Mouse (Mus musculus) 416B (cell line): ENCODE results near the gene Gpatch3.

Source experiments
- DNase-seq: peaks from one replicate; pipeline ENCODE4 v3.0.0; 2011; ENCODE audit warnings: low read depth

The Gpatch3 gene

GRCm38 (mm10) chr4:133584059-133584951 lies 9.8 kb downstream of the Gpatch3 start, which contains the start of gene Gpn2:
Gene Gpn2 (plus strand): TSS chr4:133584362.
- peak; percentile 91 for DNase-seq

DNA sequence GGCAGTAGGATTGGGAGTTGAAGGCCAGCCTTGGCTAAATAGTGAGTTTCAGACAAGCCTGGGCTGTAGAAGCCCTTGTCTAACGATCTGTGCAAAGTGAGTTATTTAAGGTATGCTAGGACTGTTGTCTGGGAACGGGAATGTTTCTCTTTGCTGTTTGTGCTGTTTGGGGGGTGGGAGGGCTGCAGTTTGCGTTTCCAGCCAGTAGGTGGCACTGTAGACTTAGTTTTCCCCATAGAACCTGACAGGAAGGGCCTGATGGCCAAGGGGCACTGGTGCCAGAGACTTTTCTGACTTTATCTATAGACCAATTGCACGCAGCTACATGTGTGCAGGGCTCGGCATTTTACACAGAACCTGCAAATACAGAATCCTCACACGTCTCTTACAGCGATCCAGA lies 18.0 kb downstream of the Gpatch3 start:
- DNase-seq, result peak; percentile 78

- no peak for DNase-seq
These were observed 21.0 kb downstream of the Gpatch3 start for GRCm38 (mm10) chr4:133595538-133595937.

GRCm38 (mm10) chr4:133596084-133596483 lies 21.5 kb downstream of the Gpatch3 start:
- DNase-seq, result no peak

DNA sequence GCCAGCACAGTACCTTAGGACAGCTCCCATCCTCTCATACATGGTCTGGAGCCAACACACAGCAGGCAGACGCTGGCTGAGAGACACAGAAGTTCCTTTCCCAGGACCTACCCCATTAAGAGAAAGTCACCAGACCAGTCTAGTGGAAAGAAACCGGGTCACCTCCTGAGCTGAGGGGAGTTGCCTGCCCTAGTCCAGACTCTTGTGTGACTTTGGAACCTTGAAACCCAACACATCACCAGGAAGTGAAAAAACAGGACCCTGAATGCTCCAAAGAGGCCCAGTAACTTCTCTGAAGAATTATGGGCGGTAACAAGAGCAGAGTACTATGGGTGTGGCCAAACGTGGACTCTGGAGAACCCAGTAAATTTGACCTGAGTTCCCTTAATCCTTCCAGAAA lies 24.1 kb downstream of the Gpatch3 start:
- peak; percentile 32 for DNase-seq

- no peak for DNase-seq
These were observed 24.6 kb downstream of the Gpatch3 start for GRCm38 (mm10) chr4:133599116-133599515.

- DNase-seq, result peak; percentile 88
These were observed 25.1 kb downstream of the Gpatch3 start for GRCm38 (mm10) chr4:133599571-133600073.

- no peak for DNase-seq
These were observed 25.8 kb downstream of the Gpatch3 start for GRCm38 (mm10) chr4:133600306-133600705.

- DNase-seq, result no peak
These were observed 27.2 kb downstream of the Gpatch3 start, which contains the start of gene Sfn for GRCm38 (mm10) chr4:133601721-133602218. Gene Sfn (minus strand): TSS chr4:133602168.

- DNase-seq, result no peak
These were observed 28.5 kb downstream of the Gpatch3 start for GRCm38 (mm10) chr4:133603056-133603455.

DNA sequence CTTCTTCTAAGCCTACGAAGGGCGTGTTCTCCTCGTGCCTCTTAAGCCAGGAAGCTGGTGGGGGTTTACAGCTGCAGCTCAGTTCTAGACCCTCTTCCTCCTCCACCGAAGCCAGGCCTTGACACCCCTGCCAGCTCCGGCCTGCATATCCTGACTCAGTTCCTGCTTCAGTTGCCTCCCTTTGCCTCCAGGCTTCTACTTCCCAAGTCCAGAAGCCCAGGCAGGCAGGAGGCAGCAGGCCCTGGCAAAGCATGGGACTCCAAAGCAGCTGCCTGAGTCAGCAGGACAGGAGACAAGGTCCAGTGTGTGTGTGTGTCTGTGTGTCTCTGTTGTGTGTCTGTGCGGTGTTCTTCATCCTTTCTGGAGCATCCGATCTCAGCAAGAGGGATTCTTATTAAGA lies 29.6 kb downstream of the Gpatch3 start:
- no peak for DNase-seq

DNA sequence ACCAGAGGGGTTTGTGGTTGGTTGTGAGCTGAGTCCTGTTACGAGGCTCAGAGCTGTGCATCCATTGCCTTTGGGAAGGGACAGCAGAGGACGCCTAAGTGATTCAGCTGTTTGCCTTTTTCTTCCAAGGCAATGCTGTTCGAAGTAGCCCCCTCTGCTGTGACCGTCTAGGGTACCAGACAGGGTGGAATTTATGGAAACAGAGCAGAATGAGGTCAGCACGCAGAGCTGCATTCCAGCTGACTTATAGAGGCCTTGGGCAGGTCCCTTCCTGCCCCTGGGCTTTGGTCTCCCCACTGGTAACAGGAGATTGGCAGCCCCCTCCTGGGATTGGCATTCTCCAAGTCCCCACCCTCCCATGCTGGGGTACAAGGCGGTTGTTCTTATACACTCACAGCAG lies 30.3 kb downstream of the Gpatch3 start:
- no peak for DNase-seq

- no peak for DNase-seq
These were observed 30.8 kb downstream of the Gpatch3 start for GRCm38 (mm10) chr4:133605330-133605729.

DNA sequence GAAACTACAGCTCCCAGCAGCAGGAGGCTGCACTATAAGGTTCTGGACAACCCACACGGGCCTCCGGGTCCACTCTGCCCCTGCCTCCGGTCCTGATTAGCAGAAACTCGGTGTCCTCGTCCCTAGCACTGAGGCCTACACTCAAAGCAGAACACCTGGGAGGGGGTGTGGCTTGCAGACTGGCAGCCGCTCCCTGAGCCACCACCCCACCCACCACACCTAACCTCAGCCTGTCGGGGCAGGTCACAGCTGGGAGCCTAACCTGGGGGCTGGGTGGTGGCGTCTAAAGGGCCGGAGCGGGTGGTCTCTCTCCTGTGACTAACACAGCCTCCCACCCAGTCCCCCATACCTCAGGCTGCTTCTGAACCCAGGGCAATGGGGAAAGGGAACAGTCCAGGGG lies 32.7 kb downstream of the Gpatch3 start:
- no peak for DNase-seq

DNA sequence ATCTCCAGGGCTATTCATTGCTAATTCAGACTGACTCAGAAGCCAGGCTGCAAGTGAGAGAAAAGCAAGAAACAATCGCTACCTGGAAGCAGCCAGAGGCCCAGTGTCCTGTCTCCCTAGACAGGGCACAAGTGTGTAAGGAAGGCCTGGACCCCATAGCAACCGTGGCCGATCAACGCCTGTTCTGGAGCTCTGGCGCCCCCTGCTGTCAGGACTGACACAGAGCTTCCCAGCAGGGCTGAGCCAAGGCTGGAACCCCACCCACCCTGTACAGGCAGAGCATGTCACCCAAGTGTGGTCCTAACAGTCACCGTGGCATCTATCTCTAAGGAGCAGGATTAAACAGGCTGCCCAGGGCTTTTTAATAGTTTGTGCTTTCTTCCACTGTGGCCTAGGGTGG lies 35.2 kb downstream of the Gpatch3 start:
- peak; percentile 75 for DNase-seq

DNA sequence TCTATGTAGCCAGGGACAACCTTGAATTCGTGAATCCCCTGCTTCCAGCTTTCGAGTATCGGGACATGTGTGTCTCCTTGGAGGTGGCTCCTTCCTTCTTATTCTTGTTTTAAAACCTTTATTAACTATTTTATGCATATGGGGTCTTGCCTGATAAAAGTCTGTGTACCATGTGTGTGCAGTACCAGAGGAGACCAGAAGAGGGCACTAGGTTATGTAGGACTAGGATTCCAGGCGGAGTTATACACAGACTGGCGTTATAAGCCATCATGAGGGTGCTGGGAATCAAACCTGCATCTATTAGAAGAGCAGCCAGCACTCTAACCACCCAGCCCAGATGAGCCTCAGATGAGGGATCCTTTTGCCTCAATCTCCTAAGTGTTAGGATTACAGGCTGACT lies 37.3 kb downstream of the Gpatch3 start:
- DNase-seq, result no peak

DNA sequence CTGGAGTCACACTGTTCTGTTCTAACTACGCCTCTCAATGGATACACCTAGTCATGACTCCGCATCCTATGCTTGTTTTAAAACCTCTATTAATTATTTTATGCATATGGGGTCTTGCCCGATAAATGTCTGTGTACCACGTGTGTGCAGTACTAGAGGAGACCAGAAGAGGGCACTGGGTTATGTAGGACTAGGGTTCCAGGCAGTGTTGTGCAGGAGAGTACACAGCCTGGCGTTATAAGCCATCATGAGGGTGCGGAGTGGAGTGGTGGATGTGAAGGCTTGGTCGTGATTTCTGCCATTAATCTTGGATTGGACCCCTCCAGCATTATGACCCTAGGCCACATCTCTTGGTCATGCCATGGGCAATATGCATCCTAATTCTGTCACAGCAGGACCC lies 37.9 kb downstream of the Gpatch3 start:
- no peak for DNase-seq

DNA sequence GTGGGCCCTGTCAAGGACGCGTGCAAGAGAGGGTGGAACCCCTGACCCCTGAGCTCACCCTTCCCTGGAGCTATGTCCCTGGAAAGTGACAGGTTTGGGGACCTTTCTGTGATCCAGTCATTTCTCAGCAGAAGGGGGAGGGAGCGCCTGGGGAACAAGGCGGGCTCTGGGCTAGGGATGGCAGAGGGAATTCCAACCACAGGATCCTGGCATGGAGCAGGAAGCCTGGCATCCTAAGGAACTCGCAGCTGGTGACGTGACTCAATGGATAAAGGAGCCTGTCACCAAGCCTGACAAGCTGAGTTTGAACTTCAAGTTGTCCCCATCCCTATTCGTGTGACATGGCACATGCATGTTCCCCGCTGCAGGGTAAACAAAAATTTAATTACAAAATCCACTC lies 38.5 kb downstream of the Gpatch3 start:
- no peak for DNase-seq

GRCm38 (mm10) chr4:133613867-133614266 lies 39.3 kb downstream of the Gpatch3 start:
- no peak for DNase-seq

GRCm38 (mm10) chr4:133614274-133614761 lies 39.8 kb downstream of the Gpatch3 start:
- peak; percentile 77 for DNase-seq

GRCm38 (mm10) chr4:133615416-133615815 lies 40.9 kb downstream of the Gpatch3 start:
- DNase-seq, result peak; percentile 96

GRCm38 (mm10) chr4:133617936-133618335 lies 43.4 kb downstream of the Gpatch3 start:
- DNase-seq, result no peak

DNA sequence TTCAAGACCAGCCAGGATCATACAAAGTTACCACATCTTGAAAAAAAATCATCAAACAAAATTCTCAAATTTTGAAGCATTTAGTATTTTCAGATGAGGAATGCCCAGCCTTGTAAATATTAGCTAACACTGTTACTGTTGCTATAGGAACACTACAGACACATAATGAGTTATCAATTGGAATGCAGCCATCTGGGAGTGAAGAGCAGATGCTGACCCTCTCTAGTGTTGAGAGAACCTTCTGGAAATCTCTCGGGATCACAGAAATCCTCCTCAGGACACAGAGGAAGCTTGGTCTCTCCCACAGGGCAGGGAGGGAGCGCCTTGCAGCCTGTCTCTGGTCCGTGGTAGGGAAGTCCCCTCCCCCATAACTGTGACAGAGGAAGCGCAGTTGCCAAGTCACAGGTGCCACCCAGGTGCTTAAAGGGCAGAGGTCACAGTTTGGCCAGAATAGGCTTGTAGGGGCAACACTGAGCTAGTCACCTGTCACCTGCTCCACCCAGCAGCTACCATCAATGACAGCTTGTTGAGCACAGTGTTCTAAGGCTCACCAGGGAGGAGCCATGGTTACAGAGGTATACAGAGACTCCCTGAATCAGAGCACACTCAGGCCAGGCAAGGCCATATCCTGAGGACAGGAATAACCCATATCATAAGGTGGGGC lies 45.1 kb downstream of the Gpatch3 start:
- DNase-seq, result no peak
